Mouse (Mus musculus) heart, adult 11 months (tissue): Measurements from ENCODE around the gene Odf3l1.
"Not testable (repeated sequence)": the region's sequence is repeated elsewhere in the genome, so short reads cannot be mapped to it uniquely, and the experiment has no call there.

Experiments used
- DNase-seq: peaks from one replicate; pipeline ENCODE4 v3.0.0; 2022

Odf3l1 gene

DNA sequence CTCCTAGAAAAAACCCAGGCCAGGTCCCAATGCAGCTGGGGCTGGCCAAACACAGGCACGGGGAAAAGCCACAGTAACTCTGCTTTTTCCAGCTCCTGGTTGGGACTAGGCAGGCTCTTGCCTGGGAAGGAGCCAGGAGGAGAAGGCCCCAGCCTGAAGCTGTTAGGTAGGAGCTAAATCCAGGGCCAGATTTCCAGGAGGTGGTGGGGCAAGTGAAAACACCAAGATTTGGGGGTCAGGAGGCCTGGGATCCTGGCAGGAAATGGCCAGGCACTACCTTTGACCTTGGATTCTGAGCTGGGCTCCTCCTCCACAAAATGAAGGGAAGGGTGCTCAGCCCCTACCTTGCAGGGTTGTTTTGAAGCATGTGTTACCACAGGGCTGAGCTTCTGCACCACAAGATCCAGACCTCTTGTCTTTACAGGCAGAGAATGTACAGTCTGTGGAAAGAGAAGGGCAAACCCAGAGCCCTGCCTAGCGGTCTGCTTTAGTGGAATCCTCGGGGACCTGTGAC is at the start of gene Odf3l1:
Odf3l1 (minus strand) TSS at position 464 of the 514 bp plus-strand sequence.
- DNase-seq: peak; percentile 95

- peak; percentile 91 for DNase-seq
Observed at GRCm38 (mm10) chr9:56913991-56914390, 49.5 kb upstream of the Odf3l1 start.

GRCm38 (mm10) chr9:56911017-56911416 is 46.5 kb upstream of the Odf3l1 start:
- no peak for DNase-seq

DNA sequence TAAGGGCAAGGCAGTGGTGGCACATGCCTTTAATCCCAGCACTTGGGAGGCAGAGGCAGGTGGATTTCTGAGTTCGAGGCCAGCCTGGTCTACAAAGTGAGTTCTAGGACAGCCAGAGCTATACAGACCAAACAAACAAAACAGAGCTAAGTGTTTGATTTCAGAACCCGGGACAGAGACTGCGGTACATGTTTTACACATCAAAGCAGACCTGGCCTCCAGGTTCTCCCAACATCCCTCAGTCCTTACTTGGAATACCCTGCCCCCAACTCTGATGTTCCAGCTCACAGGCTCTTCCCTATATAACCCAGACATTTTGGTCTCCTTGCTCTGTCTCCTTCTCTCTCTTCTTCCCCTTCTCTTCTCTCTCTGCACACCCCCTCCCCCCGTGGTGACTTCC is 45.5 kb upstream of the Odf3l1 start:
- DNase-seq: not testable (repeated sequence)

DNA sequence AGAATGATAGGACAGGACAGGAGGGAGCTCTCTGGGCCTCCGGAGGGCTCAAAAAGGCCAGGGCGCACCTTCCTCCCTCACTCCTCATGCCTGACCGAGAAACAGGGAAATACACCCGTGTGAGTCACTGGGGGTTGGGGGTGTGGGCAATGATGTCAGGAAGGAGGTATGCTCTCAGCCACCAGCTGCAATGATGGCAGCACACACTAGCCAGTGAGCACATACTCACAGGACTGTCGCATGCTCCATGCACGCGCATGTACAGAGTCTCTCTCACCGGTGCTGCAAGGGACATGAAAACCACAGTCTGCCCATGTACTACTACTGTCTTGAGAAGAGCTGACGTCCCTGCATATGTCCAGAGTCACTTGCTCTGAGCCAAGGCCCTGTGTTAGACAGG is 43.1 kb upstream of the Odf3l1 start:
- DNase-seq: peak; percentile 91

DNA sequence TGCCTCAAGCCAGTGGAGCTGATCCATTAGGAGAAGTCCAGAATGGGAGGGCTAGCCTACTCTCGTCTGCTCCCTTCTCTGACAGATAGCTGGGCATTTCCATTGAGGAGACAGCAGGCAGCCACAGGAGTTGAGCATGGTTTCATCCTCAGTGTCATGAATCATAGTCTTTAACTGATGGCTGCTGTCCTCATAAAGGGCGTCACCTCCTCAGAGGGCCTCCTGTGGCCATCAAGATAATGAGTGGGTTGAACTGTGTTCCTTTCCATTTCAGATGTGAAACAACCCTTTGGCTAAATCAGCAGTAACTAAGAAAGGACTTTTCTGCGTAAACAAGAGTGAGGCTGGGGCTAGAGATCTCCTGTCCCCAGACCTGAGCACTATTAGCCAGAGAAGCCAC is 39.2 kb upstream of the Odf3l1 start:
- no peak for DNase-seq

- peak; percentile 92 for DNase-seq
Observed at GRCm38 (mm10) chr9:56901187-56901586, 36.7 kb upstream of the Odf3l1 start.

GRCm38 (mm10) chr9:56900571-56900970 is 36.1 kb upstream of the Odf3l1 start:
- peak; percentile 97 for DNase-seq

- no peak for DNase-seq
Observed at GRCm38 (mm10) chr9:56900060-56900459, 35.6 kb upstream of the Odf3l1 start.

DNA sequence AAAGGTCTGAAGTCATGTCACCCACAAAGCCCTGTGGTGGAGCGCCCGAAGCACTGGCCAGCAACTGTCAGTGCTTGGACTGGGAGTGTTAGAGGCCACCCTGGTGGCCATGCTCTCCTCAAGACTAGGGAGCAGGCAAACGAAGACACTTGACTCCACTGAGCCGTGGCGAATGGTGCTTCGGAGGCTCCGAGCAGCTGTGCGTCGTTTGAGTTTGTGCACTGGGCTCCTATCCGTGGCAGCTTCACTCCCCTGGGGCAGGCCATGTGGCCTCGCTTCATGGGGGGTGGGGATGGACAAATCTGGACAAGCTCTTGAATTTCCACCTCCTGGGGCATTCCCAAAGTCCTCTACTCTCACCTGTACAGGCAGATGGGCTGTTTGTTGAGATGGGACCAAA is 34.9 kb upstream of the Odf3l1 start:
- peak; percentile 94 for DNase-seq

- peak; percentile 92 for DNase-seq
Observed at GRCm38 (mm10) chr9:56896779-56897178, 32.3 kb upstream of the Odf3l1 start.

GRCm38 (mm10) chr9:56894006-56894405 is 29.5 kb upstream of the Odf3l1 start:
- peak; percentile 92 for DNase-seq

DNA sequence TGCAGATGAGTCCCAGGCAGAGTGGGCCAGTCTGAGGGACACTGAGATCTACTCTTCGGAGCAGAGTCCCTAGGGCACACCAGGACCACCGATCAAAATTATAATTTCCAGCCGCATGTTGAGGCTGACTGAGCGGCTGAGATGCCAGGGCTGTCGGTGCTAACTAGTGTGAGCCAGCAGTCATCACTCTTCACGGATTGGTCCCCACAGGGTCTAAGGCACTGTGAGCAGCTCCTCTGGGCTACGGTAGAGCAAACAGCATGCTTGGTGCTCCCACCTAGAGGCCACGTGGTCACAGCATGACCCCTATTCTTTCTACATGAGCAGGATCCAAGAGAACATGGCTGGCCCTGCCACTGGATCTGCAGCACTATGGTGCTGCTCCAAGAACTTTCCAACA is 28.8 kb upstream of the Odf3l1 start:
- DNase-seq: peak; percentile 89

- DNase-seq: peak; percentile 90
Observed at GRCm38 (mm10) chr9:56892111-56892510, 27.6 kb upstream of the Odf3l1 start.

GRCm38 (mm10) chr9:56891517-56892011 is 27.1 kb upstream of the Odf3l1 start:
- DNase-seq: peak; percentile 97

DNA sequence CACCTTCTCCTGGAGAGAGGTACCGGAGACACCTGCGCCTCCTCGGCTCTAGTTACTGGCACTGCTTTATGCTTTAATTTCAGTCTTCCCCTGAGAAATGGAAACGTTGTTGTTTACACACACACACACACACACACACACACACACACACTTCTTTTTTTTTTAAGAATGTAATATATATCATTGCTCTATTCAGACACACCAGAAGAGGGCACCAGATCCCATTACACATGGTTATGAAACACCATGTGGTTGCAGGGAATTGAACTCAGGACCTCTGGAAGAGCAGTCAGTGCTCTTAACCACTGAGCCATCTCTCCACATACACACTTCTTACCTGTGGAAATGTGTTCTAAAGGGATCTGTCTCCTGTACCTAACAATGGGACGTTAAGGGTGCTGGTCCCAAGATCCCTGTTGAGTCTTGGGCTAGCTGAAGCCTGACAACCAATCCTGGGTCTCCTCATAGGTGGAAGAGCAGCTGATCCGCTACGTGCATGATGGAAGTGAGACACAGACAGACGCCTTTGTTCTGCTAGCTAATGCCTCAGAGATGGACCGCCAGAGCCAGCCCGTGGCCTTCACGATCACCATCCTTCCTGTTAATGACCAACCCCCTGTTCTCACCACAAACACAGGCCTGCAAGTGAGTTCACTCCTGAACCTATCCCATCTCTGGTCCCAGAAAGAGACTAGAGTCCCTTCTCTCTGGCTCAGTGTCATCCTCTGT is 26.2 kb upstream of the Odf3l1 start:
- DNase-seq: peak; percentile 91

GRCm38 (mm10) chr9:56889817-56890216 is 25.3 kb upstream of the Odf3l1 start:
- DNase-seq: peak; percentile 95

GRCm38 (mm10) chr9:56887581-56887980 is 23.1 kb upstream of the Odf3l1 start:
- peak; percentile 92 for DNase-seq

DNA sequence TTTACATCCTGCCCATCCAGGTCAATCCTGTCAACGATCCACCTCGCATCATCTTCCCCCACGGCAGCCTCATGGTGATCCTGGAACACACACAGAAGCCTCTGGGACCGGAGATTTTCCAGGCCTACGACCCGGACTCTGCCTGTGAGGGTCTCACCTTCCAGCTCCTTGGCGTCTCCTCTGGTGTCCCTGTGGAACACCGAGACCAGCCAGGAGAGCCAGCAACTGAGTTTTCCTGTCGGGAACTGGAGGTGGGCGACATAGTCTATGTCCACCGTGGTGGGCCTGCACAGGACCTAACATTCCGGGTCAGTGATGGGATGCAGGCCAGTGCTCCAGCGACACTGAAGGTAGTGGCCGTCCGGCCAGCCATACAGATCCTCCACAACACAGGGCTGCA is 22.1 kb upstream of the Odf3l1 start:
- peak; percentile 90 for DNase-seq

DNA sequence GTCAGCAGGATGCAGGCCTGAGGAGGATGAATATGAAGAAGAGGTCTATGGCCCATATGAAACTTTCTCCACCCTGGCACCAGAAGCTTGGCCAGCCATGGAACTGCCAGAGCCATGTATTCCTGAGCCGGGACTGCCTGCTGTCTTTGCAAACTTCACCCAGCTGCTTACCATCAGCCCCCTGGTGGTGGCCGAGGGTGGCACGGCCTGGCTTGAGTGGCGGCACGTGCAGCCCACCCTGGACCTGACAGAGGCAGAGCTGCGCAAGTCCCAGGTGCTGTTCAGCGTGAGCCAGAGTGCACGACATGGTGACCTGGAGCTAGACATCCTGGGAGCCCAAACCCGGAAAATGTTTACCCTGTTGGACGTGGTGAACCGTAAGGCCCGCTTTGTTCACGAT is 21.6 kb upstream of the Odf3l1 start:
- DNase-seq: peak; percentile 87

- DNase-seq: no peak
Observed at GRCm38 (mm10) chr9:56884328-56884727, 19.8 kb upstream of the Odf3l1 start.

- peak; percentile 92 for DNase-seq
Observed at GRCm38 (mm10) chr9:56883470-56883869, 19.0 kb upstream of the Odf3l1 start.

GRCm38 (mm10) chr9:56882818-56883217 is 18.3 kb upstream of the Odf3l1 start:
- DNase-seq: peak; percentile 99

- DNase-seq: peak; percentile 95
Observed at GRCm38 (mm10) chr9:56882283-56882682, 17.8 kb upstream of the Odf3l1 start.
